Mouse (Mus musculus) ES-E14 (cell line): ENCODE data around the gene Lrrn4cl. TPM values are rescaled to one million over a fixed set of nuclear protein-coding genes. Genes with fewer than 3 reads are reported as not detected.

Experiments used
- DNase-seq: peaks from one replicate; pipeline ENCODE4 v3.0.0-alpha.2; 2013; ENCODE audit warnings: low read depth, low spot score
- H3K27ac ChIP-seq: 2 replicates; pipeline ENCODE4 v1.5.1; 2012; ENCODE audit warnings: low read depth, mild to moderate bottlenecking, low read length, moderate library complexity, mixed read lengths; ENCODE audit not compliant: poor library complexity, insufficient read depth, severe bottlenecking
- H3K36me3 ChIP-seq: 2 replicates; pipeline ENCODE4 v1.6.1; 2012; ENCODE audit warnings: mild to moderate bottlenecking, low read length, moderate library complexity, mixed read lengths; ENCODE audit not compliant: control insufficient read depth, poor library complexity, insufficient read depth, severe bottlenecking
- H3K4me1 ChIP-seq, 2 experiments: fragments of 150-350 bp in 1 of 2; sonication (generic) in 1 of 2; 2 replicates each; pipeline ENCODE4 v1.6.1; 2012; ENCODE audit warnings: low read length in 2 of 2, mild to moderate bottlenecking in 1 of 2, mixed read lengths in 1 of 2; ENCODE audit not compliant: control insufficient read depth in 2 of 2, insufficient read depth in 2 of 2, poor library complexity in 1 of 2
- H3K4me3 ChIP-seq, 2 experiments: fragments of 150-350 bp in 1 of 2; sonication (generic) in 1 of 2; 2 replicates each; pipeline ENCODE4 v1.5.1; 2012; ENCODE audit warnings: low read length in 2 of 2, low read depth in 1 of 2, mild to moderate bottlenecking in 1 of 2, mixed read lengths in 1 of 2; ENCODE audit not compliant: insufficient read depth in 1 of 2, poor library complexity in 1 of 2, severe bottlenecking in 1 of 2
- H3K9ac ChIP-seq: 2 replicates; pipeline ENCODE4 v1.6.1; 2012; ENCODE audit warnings: low read depth, mild to moderate bottlenecking, low read length, mixed read lengths; ENCODE audit not compliant: poor library complexity, insufficient read depth, severe bottlenecking
- H3K9me3 ChIP-seq: fragments of 150-350 bp; sonication (generic); 2 replicates; pipeline ENCODE4 v1.6.1; 2012; ENCODE audit warnings: low read depth, mild to moderate bottlenecking, low read length; ENCODE audit not compliant: control insufficient read depth, insufficient read depth
- CHD2 ChIP-seq: IDR thresholded peaks from 2 replicates; pipeline ENCODE4 v1.6.1; 2014; ENCODE audit warnings: mild to moderate bottlenecking, low read depth, low read length, inconsistent platforms
- HCFC1 ChIP-seq: IDR thresholded peaks from 2 replicates; pipeline ENCODE4 v1.6.1; 2012; ENCODE audit warnings: low read length, inconsistent platforms, borderline replicate concordance; ENCODE audit not compliant: insufficient read depth
- MAFK ChIP-seq: IDR thresholded peaks from 2 replicates; pipeline ENCODE4 v1.6.1; 2014; ENCODE audit warnings: mild to moderate bottlenecking, low read depth, low read length, inconsistent platforms; ENCODE audit not compliant: insufficient read depth
- ZC3H11A ChIP-seq: IDR thresholded peaks from 2 replicates; pipeline ENCODE4 v1.6.1; 2012; ENCODE audit warnings: low read depth, mild to moderate bottlenecking, inconsistent platforms, low read length, borderline replicate concordance
- ZNF384 ChIP-seq: IDR thresholded peaks from 2 replicates; pipeline ENCODE4 v1.6.1; 2012; ENCODE audit warnings: low read depth, low read length, inconsistent platforms
- in situ Hi-C, 2 experiments: fragments of 600-800 bp; cut with MboI; formaldehyde crosslinking; loops; one replicate each; pipeline ENCODE4 v1.15.1; 2025; ENCODE audit warnings: low sequenced_read_pairs in 2 of 2, inconsistent platforms in 1 of 2; ENCODE audit not compliant: unreplicated experiment in 2 of 2
- total RNA-seq: library from RNA; depleted of rRNA; stranded (reverse); fragments of 300-350 nt; gene quantifications from 2 replicates; pipeline ENCODE4 v1.2.3, GENCODE M21; 2012

Lrrn4cl gene
- total RNA-seq, 1 experiment: 1.3 TPM

DNA sequence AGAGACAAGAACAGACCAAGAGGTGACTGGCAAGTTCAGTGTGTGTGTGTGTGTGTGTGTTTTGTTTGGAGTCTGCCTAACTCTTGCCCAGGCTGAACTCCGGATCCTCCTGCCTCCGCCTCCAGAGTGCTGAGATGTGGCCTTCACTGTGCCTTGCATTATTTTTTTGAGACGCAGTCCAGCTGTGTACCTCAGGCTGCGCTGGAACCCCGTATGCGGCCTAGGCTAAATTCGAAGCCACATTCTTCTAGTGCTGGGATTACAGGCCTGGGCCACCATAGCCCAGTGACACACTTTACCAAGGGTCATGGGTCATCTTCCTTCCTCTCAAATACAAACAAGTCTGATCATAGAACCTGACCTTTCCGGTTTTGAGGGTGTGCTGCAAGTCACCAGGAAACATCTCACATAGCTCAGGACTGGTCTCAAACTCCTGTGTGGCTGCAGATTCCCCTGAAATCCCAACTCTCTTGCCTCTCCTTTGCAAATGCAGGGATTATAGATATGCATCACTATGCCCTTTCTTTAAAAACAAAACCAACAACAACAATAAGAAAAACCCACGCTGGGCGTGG is 21.8 kb downstream of the Lrrn4cl start:
- Histone ChIP-seq H3K27ac (peak overlapping the region; percentile 76), H3K36me3 (peaks cover 25% of the 10 kb centered on the region), H3K9me3 (no peaks in the 10 kb centered on the region), H3K9ac (peak overlapping the region; percentile 98), H3K4me1 (no peaks in the 10 kb centered on the region; a peak in 2 of 4 replicates), H3K4me3 (peak overlapping the region; percentile 91 to 95)
- in situ Hi-C loops: loop anchor here in 1 of 2 experiments (25.0 kb wide), 1 partner anchor 215 kb away; the partner anchor contains the start of gene Scgb1a1
- TF ChIP-seq CHD2: no peak
- no peak for TF ChIP-seq ZC3H11A
- no peak for TF ChIP-seq ZNF384
- TF ChIP-seq MAFK: no peak
- TF ChIP-seq HCFC1: no peak
- DNase-seq: no peak

DNA sequence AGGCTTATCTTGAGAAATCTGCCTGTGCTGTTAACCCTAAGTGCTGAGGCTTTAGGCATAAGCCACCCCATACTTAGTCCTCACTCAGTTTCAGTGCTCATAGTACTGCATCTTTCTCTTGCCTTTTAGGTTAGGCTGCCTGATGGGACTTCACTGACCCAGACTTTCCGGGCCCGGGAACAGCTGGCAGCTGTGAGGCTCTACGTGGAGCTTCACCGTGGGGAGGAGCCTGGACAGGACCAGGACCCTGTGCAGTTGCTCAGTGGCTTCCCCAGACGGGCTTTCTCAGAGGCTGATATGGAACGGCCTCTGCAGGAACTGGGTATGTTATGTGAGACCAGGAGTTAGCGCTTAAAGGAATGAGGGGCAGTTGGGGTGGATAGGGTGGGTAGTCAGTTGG is 24.5 kb downstream of the Lrrn4cl start:
- no peak overlapping the region for H3K27ac ChIP-seq
- no peak overlapping the region for H3K4me3 ChIP-seq
- TF ChIP-seq CHD2: no peak
- TF ChIP-seq HCFC1: no peak
- no peak for TF ChIP-seq ZC3H11A
- no peak for TF ChIP-seq MAFK
- no peak for TF ChIP-seq ZNF384
- H3K4me1 ChIP-seq: no peaks in the 10 kb centered on the region; a peak in 2 of 4 replicates
- in situ Hi-C loops: no loop called here
- no peak for DNase-seq
- no peaks in the 10 kb centered on the region for H3K9me3 ChIP-seq
- peaks cover 25% of the 10 kb centered on the region for H3K36me3 ChIP-seq
- H3K9ac ChIP-seq: no peak overlapping the region

DNA sequence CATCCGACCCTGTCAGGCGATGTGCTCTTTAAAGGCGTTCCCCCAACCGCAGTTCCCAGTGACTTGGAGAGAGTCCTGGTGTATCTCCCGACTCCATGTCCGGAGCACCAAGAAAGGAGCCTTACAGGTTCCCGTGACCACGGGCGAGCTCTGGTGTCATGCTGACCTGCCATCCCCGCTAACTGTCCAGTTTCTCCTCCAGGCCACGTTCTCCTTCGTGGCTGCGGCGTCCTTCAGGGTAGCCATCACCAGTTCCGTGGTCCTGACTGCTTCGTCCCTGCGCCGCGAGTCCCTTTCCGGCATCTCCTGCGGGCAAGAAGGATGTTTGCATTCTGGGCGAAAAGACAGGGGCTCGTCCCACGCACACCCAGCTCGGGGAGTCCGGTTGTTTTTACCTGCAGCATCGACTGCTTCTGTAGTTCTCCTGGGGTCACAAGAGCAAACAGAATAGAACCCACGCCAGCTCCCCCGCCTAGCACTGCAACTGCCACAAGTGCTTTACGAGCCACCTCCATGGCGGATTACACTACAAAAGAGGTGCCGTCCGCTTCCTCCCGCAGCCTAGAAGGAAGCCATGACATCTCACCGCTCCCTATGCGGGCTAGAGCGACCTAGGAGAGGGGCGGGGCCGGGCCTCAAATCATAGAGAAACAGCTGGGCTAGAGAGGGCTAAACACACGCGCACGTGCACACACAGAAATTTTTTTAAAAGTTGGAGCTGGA is 29.9 kb downstream of the Lrrn4cl start, which contains the start of gene Uqcc3:
Gene Uqcc3, minus strand, starts transcription at position 613 of the 723 bp plus-strand sequence.
- Histone ChIP-seq H3K36me3 (peaks cover 2% of the 10 kb centered on the region; the same call in 1 of the 2 replicates), H3K4me3 (peak within 1 kb of the TSS; percentile 82 to 96), H3K4me1 (0 out of 4 replicates have a peak, but pooled peaks cover 0 to 3% of the 10 kb centered on the region in 2 experiments), H3K9me3 (no peaks in the 10 kb centered on the region), H3K9ac (peak within 1 kb of the TSS; percentile 85), H3K27ac (peak within 1 kb of the TSS; percentile 2)
- in situ Hi-C loops: no loop called here
- TF ChIP-seq HCFC1 (0 out of 2 replicates have a peak, but pooled peaks have one; percentile 41), ZNF384 (peak; percentile 93), ZC3H11A (no peak)
- no peak for DNase-seq

DNA sequence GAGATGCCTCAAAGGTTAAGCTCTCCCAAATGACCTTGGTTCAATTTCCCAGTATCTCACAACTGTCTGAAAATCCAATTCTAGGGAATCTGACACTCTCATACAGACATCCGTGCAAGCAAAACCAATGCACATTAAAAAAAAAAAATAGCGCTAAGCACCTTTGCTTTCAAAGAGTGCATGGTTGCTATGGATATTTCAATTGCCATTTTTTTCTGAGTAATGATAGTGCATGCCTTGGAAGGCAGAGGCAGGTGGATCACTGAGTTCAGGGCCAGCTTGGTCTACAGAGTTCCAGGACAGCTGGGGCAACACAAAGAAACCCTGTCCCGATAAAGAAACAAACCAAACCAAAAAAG is 30.4 kb downstream of the Lrrn4cl start:
- Histone ChIP-seq H3K9me3 (no peaks in the 10 kb centered on the region), H3K4me3 (peak overlapping the region; percentile 82 to 96; a peak in 3 of 4 replicates), H3K36me3 (no peaks in the 10 kb centered on the region; the same call in 1 of the 2 replicates), H3K9ac (peak overlapping the region; percentile 69; the same call in 1 of the 2 replicates), H3K4me1 (0 out of 4 replicates have a peak, but pooled peaks cover 0 to 3% of the 10 kb centered on the region in 2 experiments), H3K27ac (no peak overlapping the region; the same call in 1 of the 2 replicates)
- no peak for DNase-seq
- in situ Hi-C loops: no loop called here
- no peak for TF ChIP-seq HCFC1
